Comparison of ENCODE assay signal across 21 mouse cellular contexts in genomic region chr11:70040184-70040583, GRCm38 (mm10). TPM values are rescaled to one million over a fixed set of nuclear protein-coding genes. Genes with fewer than 3 reads are reported as not detected.
"Had no signal": no experiment of that assay in that cellular context is flagged by ENCODE, and none has a peak within 500 bp of the region (broad histone marks: within the 10 kb centered on the region; RNA-seq: fewer than 3 reads in every experiment).

No protein-coding gene starts in this region.

- H3K9ac ChIP-seq: kidney, embryonic 15.5 days; limb, embryonic 12.5 days; limb, embryonic 15.5 days; liver, embryonic 14.5 days; liver, postnatal 0 days; lung, embryonic 14.5 days; midbrain, embryonic 13.5 days had no signal

- H3K9me3 ChIP-seq: kidney, embryonic 15.5 days; limb, embryonic 12.5 days; limb, embryonic 15.5 days; midbrain, embryonic 13.5 days had no signal

- H3K27ac ChIP-seq: kidney, embryonic 15.5 days; limb, embryonic 12.5 days; limb, embryonic 15.5 days; liver, embryonic 14.5 days; macrophage; midbrain, embryonic 13.5 days had no signal

- H3K4me3 ChIP-seq: kidney, embryonic 15.5 days; limb, embryonic 12.5 days; limb, embryonic 15.5 days; midbrain, embryonic 13.5 days had no signal

- H3K4me2 ChIP-seq: kidney, embryonic 15.5 days; limb, embryonic 12.5 days; limb, embryonic 15.5 days; liver, embryonic 11.5 days; lung, embryonic 14.5 days; midbrain, embryonic 13.5 days had no signal

- ATAC-seq: liver, postnatal 0 days; lung, postnatal 0 days; midbrain, embryonic 13.5 days had no signal

- H3K27me3 ChIP-seq: kidney, embryonic 15.5 days; limb, embryonic 12.5 days; limb, embryonic 15.5 days; midbrain, embryonic 13.5 days had no signal

- H3K4me1 ChIP-seq: limb, embryonic 12.5 days; limb, embryonic 15.5 days had no signal

- DNase-seq: kidney, adult 8-10 months; kidney, postnatal 10 days; kidney, postnatal 36 days; layer of hippocampus, adult 9-11 months; left cerebral cortex, postnatal 4 days; liver, postnatal 0 days; lung, embryonic 14.5 days; thymus, adult 2 months; thymus, postnatal 14 days; thymus, postnatal 4 days had no signal

RNA-seq across cellular contexts. Expression of gene Asgr1, which starts 13.7 kb away (rescaled TPM):
- polyA plus RNA-seq: lung, embryonic 14.5 days; macrophage; neural tube, embryonic 14.5 days; small intestine, adult 2 months; spleen, adult 2 months; thymus, adult 2 months had no signal
